Mouse (Mus musculus) left cerebral cortex, adult 2 months (tissue): ENCODE data around the gene Abl1. TPM values are rescaled to one million over a fixed set of nuclear protein-coding genes. Genes with fewer than 3 reads are reported as not detected.

ENCODE experiments used
- DNase-seq, 2 experiments: peaks; one replicate each; pipeline ENCODE4 v3.0.0; 2021 to 2022; ENCODE audit warnings: low spot score in 2 of 2, mixed read lengths in 1 of 2; ENCODE audit errors: extremely low spot score in 1 of 2
- H3K27ac ChIP-seq: fragments of 200-600 bp; 2 replicates; pipeline ENCODE4 v1.8.1; 2022
- H3K4me3 ChIP-seq: fragments of 200-600 bp; 2 replicates; pipeline ENCODE4 v1.8.1; 2022
- CTCF ChIP-seq: fragments of 200-600 bp; IDR thresholded peaks from 2 replicates; pipeline ENCODE4 v1.8.1; 2022; ENCODE audit warnings: antibody characterized with exemption, mild to moderate bottlenecking, moderate library complexity
- intact Hi-C: fragments of 180-260 bp; cut with DNase I; formaldehyde crosslinking; loops from one replicate; pipeline ENCODE4 v1.15.1; 2025
- long read RNA-seq, 2 experiments: library from polyadenylated mRNA; stranded (forward); transcript quantifications; one replicate each; pipeline ENCODE4 v2.0.0; 2021; ENCODE audit warnings: borderline mapping rate in 2 of 2
- total RNA-seq, 2 experiments: library from RNA; stranded (reverse); gene quantifications; 2 replicates each; pipeline ENCODE4 v1.2.3; 2021

Abl1 gene
- total RNA-seq = 10 to 100 TPM; 41.0 to 43.2 TPM
- long read RNA-seq, experiment 1, full-length matches to known transcripts = 29 of 53 reads
- long read RNA-seq, experiment 1, partial matches to known transcripts = 4 of 53 reads
- long read RNA-seq, experiment 1, other reads (novel, unspliced or antisense) = 20 of 53 reads
- long read RNA-seq, experiment 2, full-length matches to known transcripts = 31 of 46 reads
- long read RNA-seq, experiment 2, partial matches to known transcripts = 3 of 46 reads
- long read RNA-seq, experiment 2, other reads (novel, unspliced or antisense) = 12 of 46 reads

GRCm38 (mm10) chr2:31688074-31688925 lies at the start of gene Abl1:
TSS of gene Abl1 (plus strand) at chr2:31688376.
- intact Hi-C loops = loop anchor here (1.0 kb wide), 1 partner anchor 97 kb away; no protein-coding TSS in a partner anchor
- peak; percentile 90 to 94 for DNase-seq
- peak within 1 kb of the TSS; percentile 100 for H3K4me3 ChIP-seq
- peak; percentile 48 for TF ChIP-seq CTCF
- H3K27ac ChIP-seq = peak within 1 kb of the TSS; percentile 96

GRCm38 (mm10) chr2:31638581-31639465 lies 49.4 kb upstream of the Abl1 start:
- intact Hi-C loops = no loop called here
- no peak overlapping the region for H3K4me3 ChIP-seq
- no peak for TF ChIP-seq CTCF

GRCm38 (mm10) chr2:31639466-31639760 lies 48.8 kb upstream of the Abl1 start:
- no peak for DNase-seq
- Histone ChIP-seq H3K27ac (no peak overlapping the region), H3K4me3 (no peak overlapping the region)
- no peak for TF ChIP-seq CTCF
- intact Hi-C loops = no loop called here

More at GRCm38 (mm10) chr2:31638581-31639465, 49.4 kb upstream of the Abl1 start:
- no peak overlapping the region for H3K27ac ChIP-seq
- no peak for DNase-seq

GRCm38 (mm10) chr2:31639901-31640608 lies 48.1 kb upstream of the Abl1 start, which contains the start of gene Prdm12:
TSS of gene Prdm12 (plus strand) at chr2:31640037.
- DNase-seq = no peak
- intact Hi-C loops = no loop called here
- TF ChIP-seq CTCF = no peak
- Histone ChIP-seq H3K4me3 (no peak within 1 kb of the TSS), H3K27ac (no peak within 1 kb of the TSS)

GRCm38 (mm10) chr2:31640609-31641507 lies 47.3 kb upstream of the Abl1 start:
- no peak overlapping the region for H3K27ac ChIP-seq
- intact Hi-C loops = no loop called here
- no peak overlapping the region for H3K4me3 ChIP-seq
- no peak for DNase-seq
- TF ChIP-seq CTCF = no peak

- intact Hi-C loops = no loop called here
- no peak overlapping the region for H3K4me3 ChIP-seq
Observed at GRCm38 (mm10) chr2:31641508-31641830, 46.7 kb upstream of the Abl1 start.

GRCm38 (mm10) chr2:31641929-31642328 lies 46.2 kb upstream of the Abl1 start:
- DNase-seq = no peak
- Histone ChIP-seq H3K4me3 (no peak overlapping the region), H3K27ac (no peak overlapping the region)
- intact Hi-C loops = no loop called here
- TF ChIP-seq CTCF = no peak

More at GRCm38 (mm10) chr2:31641508-31641830, 46.7 kb upstream of the Abl1 start:
- no peak overlapping the region for H3K27ac ChIP-seq
- TF ChIP-seq CTCF = no peak
- no peak for DNase-seq

GRCm38 (mm10) chr2:31653971-31654853 lies 34.0 kb upstream of the Abl1 start:
- H3K27ac ChIP-seq = peak overlapping the region; percentile 77
- peak; percentile 75 to 77 for DNase-seq
- intact Hi-C loops = loop anchor here (1.0 kb wide), 1 partner anchor 81 kb away; no protein-coding TSS in a partner anchor
- no peak for TF ChIP-seq CTCF
- H3K4me3 ChIP-seq = peak overlapping the region; percentile 64

- peak overlapping the region; percentile 77 for H3K27ac ChIP-seq
- DNase-seq = peak; percentile 65 to 77
- peak; percentile 38 for TF ChIP-seq CTCF
- intact Hi-C loops = loop anchor here (1.0 kb wide), 2 partner anchors 82 to 172 kb away; no protein-coding TSS in a partner anchor
- H3K4me3 ChIP-seq = peak overlapping the region; percentile 64
Observed at GRCm38 (mm10) chr2:31654854-31655559, 33.2 kb upstream of the Abl1 start.
